Mouse (Mus musculus) lung, adult 2 months (tissue): Measurements from ENCODE around the gene Kdm5a. TPM values are rescaled to one million over a fixed set of nuclear protein-coding genes. Genes with fewer than 3 reads are reported as not detected.
A peak's percentile ranks its signal among the peaks of the same experiment; 100 is the strongest.

Experiments
- DNase-seq: peaks from one replicate; pipeline ENCODE4 v3.0.0; 2022
- H3K4me1 ChIP-seq: fragments of 200-500 bp; 2 replicates; pipeline ENCODE4 v1.6.1; 2011; ENCODE audit warnings: low read length; ENCODE audit not compliant: control insufficient read depth, insufficient read depth
- H3K4me3 ChIP-seq: fragments of 200-500 bp; replicated peaks from 2 replicates; pipeline ENCODE3; 2011; ENCODE audit warnings: low read depth, mild to moderate bottlenecking, control low read depth, low read length; ENCODE audit errors: extremely low read depth
- CTCF ChIP-seq: fragments of 200-500 bp; IDR thresholded peaks from 2 replicates; pipeline ENCODE4 v1.5.1; 2011; ENCODE audit warnings: mild to moderate bottlenecking, low read length, control low read depth; ENCODE audit not compliant: insufficient read depth
- POLR2A ChIP-seq: fragments of 200-500 bp; IDR thresholded peaks from 2 replicates; pipeline ENCODE4 v1.6.1; 2011; ENCODE audit warnings: low read depth, mild to moderate bottlenecking, control low read depth, low read length, borderline replicate concordance; ENCODE audit errors: extremely low read depth
- WGBS: fragments of 180-500 bp; shearing (Covaris S2); methylation state at CpG from one replicate; pipeline ENCODE4 v1.1.7; 2018; 5-methylcytosine and 5-hydroxymethylcytosine counted together
- polyA plus RNA-seq: library from polyadenylated mRNA; depleted of rRNA; stranded (reverse); fragments of >200 nt; gene quantifications from 2 replicates; pipeline ENCODE4 v1.2.3, GENCODE M21; 2012; rRNA removed

Gene Kdm5a
- polyA plus RNA-seq, 1 experiment, result 5.8 TPM

GRCm38 (mm10) chr6:120485038-120485437 is 121.1 kb downstream of the Kdm5a start:
- TF ChIP-seq CTCF (no peak), POLR2A (no peak)
- WGBS, result 42% methylated on average over 3 of the region's 3 CpGs
- Histone ChIP-seq H3K4me3 (no peak overlapping the region), H3K4me1 (no peaks in the 10 kb centered on the region; the same call in 1 of the 2 replicates)
- DNase-seq, result no peak

GRCm38 (mm10) chr6:120486051-120486510 is 122.2 kb downstream of the Kdm5a start:
- TF ChIP-seq POLR2A (no peak), CTCF (no peak)
- H3K4me1 ChIP-seq, result no peaks in the 10 kb centered on the region; the same call in 1 of the 2 replicates
- no peak overlapping the region for H3K4me3 ChIP-seq
- DNase-seq, result no peak
- 33% methylated on average over 8 of the region's 8 CpGs for WGBS

GRCm38 (mm10) chr6:120488647-120489046 is 124.7 kb downstream of the Kdm5a start:
- no peaks in the 10 kb centered on the region; the same call in 1 of the 2 replicates for H3K4me1 ChIP-seq
- whole genome bisulfite sequencing, result 35% methylated on average over 3 of the region's 3 CpGs
- H3K4me3 ChIP-seq, result no peak overlapping the region
- DNase-seq, result no peak
- TF ChIP-seq CTCF (no peak), POLR2A (no peak)

- DNase-seq, result no peak
- WGBS, result 63% methylated on average over 2 of the region's 2 CpGs
- TF ChIP-seq POLR2A (no peak), CTCF (no peak)
- no peaks in the 10 kb centered on the region; the same call in 1 of the 2 replicates for H3K4me1 ChIP-seq
- no peak overlapping the region for H3K4me3 ChIP-seq
Observed at GRCm38 (mm10) chr6:120489461-120489860, 125.5 kb downstream of the Kdm5a start.

GRCm38 (mm10) chr6:120491064-120491463 is 127.1 kb downstream of the Kdm5a start:
- Histone ChIP-seq H3K4me3 (no peak overlapping the region), H3K4me1 (no peaks in the 10 kb centered on the region; the same call in 1 of the 2 replicates)
- WGBS, result 51% methylated on average over 7 of the region's 7 CpGs

GRCm38 (mm10) chr6:120491862-120492498 is 128.1 kb downstream of the Kdm5a start:
- DNase-seq, result peak; percentile 65
- WGBS, result 11% methylated on average over 22 of the region's 22 CpGs
- peak overlapping the region; percentile 4 for H3K4me3 ChIP-seq

More at GRCm38 (mm10) chr6:120491064-120491463, 127.1 kb downstream of the Kdm5a start:
- DNase-seq, result no peak
- TF ChIP-seq POLR2A, result no peak
- no peak for TF ChIP-seq CTCF

GRCm38 (mm10) chr6:120492499-120493373 is 128.8 kb downstream of the Kdm5a start:
- peak; percentile 43 for DNase-seq
- TF ChIP-seq POLR2A (0 out of 2 replicates have a peak, but pooled peaks have one; percentile 0), CTCF (no peak)
- Histone ChIP-seq H3K4me3 (peak overlapping the region; percentile 36), H3K4me1 (no peaks in the 10 kb centered on the region; the same call in 1 of the 2 replicates)
- under 1% methylated on average over 95 of the region's 95 CpGs for WGBS

More at GRCm38 (mm10) chr6:120491862-120492498, 128.1 kb downstream of the Kdm5a start:
- no peaks in the 10 kb centered on the region; the same call in 1 of the 2 replicates for H3K4me1 ChIP-seq
- TF ChIP-seq CTCF (no peak), POLR2A (0 out of 2 replicates have a peak, but pooled peaks have one; percentile 3)

GRCm38 (mm10) chr6:120493374-120494181 is 129.7 kb downstream of the Kdm5a start, which contains the start of gene Tmem121b:
Gene Tmem121b (minus strand): TSS chr6:120493807.
- WGBS, result 1% methylated on average over 77 of the region's 84 CpGs
- TF ChIP-seq POLR2A, result no peak
- no peak for TF ChIP-seq CTCF
- no peaks in the 10 kb centered on the region; the same call in 1 of the 2 replicates for H3K4me1 ChIP-seq
- H3K4me3 ChIP-seq, result peak within 1 kb of the TSS; percentile 46
- no peak for DNase-seq

Other genes starting within 250 kb of the Kdm5a start
- not detected in 2 replicates for gene D330020A13Rik, start 69.8 kb upstream of the Kdm5a start, polyA plus RNA-seq
- gene B4galnt3, start 69.6 kb upstream of the Kdm5a start, polyA plus RNA-seq, result 0.19 and 0.39 TPM in 2 replicates
- 3.0 and 3.5 TPM in 2 replicates for gene Ccdc77, start 250 bp downstream of the Kdm5a start, polyA plus RNA-seq
- gene Il17ra, start 99.1 kb downstream of the Kdm5a start, polyA plus RNA-seq, result 26.4 and 36.4 TPM in 2 replicates
- gene Tmem121b, start 129.7 kb downstream of the Kdm5a start, polyA plus RNA-seq, result 2.3 and 2.8 TPM in 2 replicates
- gene Hdhd5, start 167.2 kb downstream of the Kdm5a start, polyA plus RNA-seq, result 17.0 and 17.7 TPM in 2 replicates